Mouse (Mus musculus) C2C12 (cell line): ENCODE measurements around the gene Rrp15.

ENCODE experiments used
- CEBPB ChIP-seq: IDR thresholded peaks from one replicate; pipeline ENCODE4 v1.6.1; 2011; ENCODE audit warnings: low read depth, mild to moderate bottlenecking, control low read depth, moderate library complexity
- CTCF ChIP-seq: IDR thresholded peaks from one replicate; pipeline ENCODE4 v1.5.1; 2011; ENCODE audit not compliant: control insufficient read depth, insufficient read depth, insufficient read length
- MYOD1 ChIP-seq: IDR thresholded peaks from one replicate; pipeline ENCODE4 v1.6.1; 2011; ENCODE audit warnings: low read depth; ENCODE audit not compliant: control insufficient read depth, insufficient read length
- MYOG ChIP-seq: IDR thresholded peaks from one replicate; pipeline ENCODE4 v1.6.1; 2011; ENCODE audit not compliant: control insufficient read depth, insufficient read length; ENCODE audit errors: extremely low read depth
- USF1 ChIP-seq: IDR thresholded peaks from one replicate; pipeline ENCODE4 v1.6.1; 2011; ENCODE audit warnings: low read depth, mild to moderate bottlenecking, control low read depth, moderate library complexity

GRCm38 (mm10) chr1:186733052-186733451 is 16.1 kb downstream of the Rrp15 start:
- TF ChIP-seq CTCF = no peak
- TF ChIP-seq USF1 = no peak
- TF ChIP-seq MYOG = no peak
- TF ChIP-seq CEBPB = no peak
- TF ChIP-seq MYOD1 = no peak
